Mouse (Mus musculus) heart, adult 2 months (tissue): Measurements from ENCODE around the gene Ash1l.

Source experiments
- CTCF ChIP-seq: fragments of 200-600 bp; IDR thresholded peaks from 2 replicates; pipeline ENCODE4 v1.8.1; 2022; ENCODE audit warnings: antibody characterized with exemption, mild to moderate bottlenecking, moderate library complexity
- POLR2A ChIP-seq: fragments of 200-500 bp; IDR thresholded peaks from 2 replicates; pipeline ENCODE4 v1.6.1; 2011; ENCODE audit warnings: mild to moderate bottlenecking, low read depth, low read length, control low read depth; ENCODE audit not compliant: insufficient read depth

- TF ChIP-seq CTCF (no peak), POLR2A (no peak)
These were observed 157.7 kb downstream of the Ash1l start for GRCm38 (mm10) chr3:89108146-89108545.
